In genomic region chr10:87474971-87475370, GRCm38 (mm10) we compare ENCODE assay signal across 27 mouse cellular contexts. TPM values are rescaled to one million over a fixed set of nuclear protein-coding genes. Genes with fewer than 3 reads are reported as not detected.
DNase-seq lines count a peak whose midpoint lies in the region; ATAC-seq lines count a peak whose summit lies in the region.
"Had no signal": no experiment of that assay in that cellular context is flagged by ENCODE, and none has a peak within 500 bp of the region (broad histone marks: within the 10 kb centered on the region; RNA-seq: fewer than 3 reads in every experiment).

No protein-coding gene starts in this region.

- ATAC-seq in midbrain, embryonic 11.5 days (ENCODE audit: low FRiP score), result no peak
- ATAC-seq in midbrain, embryonic 15.5 days (replicated peaks), result no peak
- ATAC-seq in hindbrain, embryonic 16.5 days, result no peak
- ATAC-seq: activated CD4-positive, CD25-positive, alpha-beta regulatory T cell, adult 4 months; CD4-positive, CD25-positive, alpha-beta regulatory T cell, adult 4 months; forebrain, embryonic 13.5 days; forebrain, embryonic 15.5 days; forebrain, postnatal 0 days; Patski had no signal

- no peak overlapping the region for H3K27ac ChIP-seq in midbrain, embryonic 11.5 days (ENCODE audit: low read depth, low read length)
- H3K27ac ChIP-seq in midbrain, embryonic 15.5 days, result no peak overlapping the region
- H3K27ac ChIP-seq in hindbrain, embryonic 16.5 days (ENCODE audit: low read depth, low read length), result no peak overlapping the region
- H3K27ac ChIP-seq: embryonic facial prominence, embryonic 10.5 days; embryonic facial prominence, embryonic 12.5 days; forebrain, embryonic 13.5 days; forebrain, embryonic 15.5 days had no signal

- 48% methylated on average over 2 of the region's 2 CpGs for whole genome bisulfite sequencing in midbrain, embryonic 11.5 days
- 42% methylated on average over 2 of the region's 2 CpGs for WGBS in midbrain, embryonic 15.5 days
- 40% methylated on average over 2 of the region's 2 CpGs for WGBS in hindbrain, embryonic 16.5 days

- peaks cover under 1% of the 10 kb centered on the region; the same call in 1 of the 2 replicates for H3K9me3 ChIP-seq in midbrain, embryonic 11.5 days (ENCODE audit: control insufficient read depth, low read length)
- H3K9me3 ChIP-seq in midbrain, embryonic 15.5 days, result peaks cover 2% of the 10 kb centered on the region; the same call in 1 of the 2 replicates
- H3K9me3 ChIP-seq in hindbrain, embryonic 16.5 days (ENCODE audit: control insufficient read depth, low read length), result no peaks in the 10 kb centered on the region
- H3K9me3 ChIP-seq: embryonic facial prominence, embryonic 10.5 days; embryonic facial prominence, embryonic 12.5 days; forebrain, embryonic 13.5 days; forebrain, embryonic 15.5 days had no signal

- no peak overlapping the region for H3K9ac ChIP-seq in midbrain, embryonic 11.5 days (ENCODE audit: low read length)
- no peak overlapping the region for H3K9ac ChIP-seq in midbrain, embryonic 15.5 days
- H3K9ac ChIP-seq in hindbrain, embryonic 16.5 days (ENCODE audit: low read depth, low read length), result no peak overlapping the region
- H3K9ac ChIP-seq: embryonic facial prominence, embryonic 12.5 days; forebrain, embryonic 13.5 days; forebrain, embryonic 15.5 days; forebrain, postnatal 0 days had no signal

- no peak overlapping the region for H3K4me3 ChIP-seq in midbrain, embryonic 11.5 days (ENCODE audit: low read depth, low read length)
- no peak overlapping the region for H3K4me3 ChIP-seq in midbrain, embryonic 15.5 days
- H3K4me3 ChIP-seq in hindbrain, embryonic 16.5 days (ENCODE audit: low read length), result no peak overlapping the region
- H3K4me3 ChIP-seq: embryonic facial prominence, embryonic 10.5 days; embryonic facial prominence, embryonic 12.5 days; forebrain, embryonic 13.5 days; forebrain, embryonic 15.5 days had no signal

- no peaks in the 10 kb centered on the region for H3K27me3 ChIP-seq in midbrain, embryonic 11.5 days (ENCODE audit: control insufficient read depth, insufficient read depth, low read length)
- H3K27me3 ChIP-seq in midbrain, embryonic 15.5 days (replicated peaks), result no peaks in the 10 kb centered on the region
- H3K27me3 ChIP-seq in hindbrain, embryonic 16.5 days (replicated peaks; ENCODE audit: control insufficient read depth, insufficient read depth, low read length), result no peaks in the 10 kb centered on the region
- H3K27me3 ChIP-seq: CH12.LX; embryonic facial prominence, embryonic 12.5 days; forebrain, embryonic 13.5 days; forebrain, embryonic 15.5 days had no signal

- peaks cover 28% of the 10 kb centered on the region for H3K4me1 ChIP-seq in midbrain, embryonic 11.5 days (ENCODE audit: control insufficient read depth, insufficient read depth, low read length)
- H3K4me1 ChIP-seq in midbrain, embryonic 15.5 days, result peaks cover 6% of the 10 kb centered on the region
- peaks cover 3% of the 10 kb centered on the region; the same call in 1 of the 2 replicates for H3K4me1 ChIP-seq in hindbrain, embryonic 16.5 days (ENCODE audit: control insufficient read depth, insufficient read depth, low read depth, low read length)
- H3K4me1 ChIP-seq: embryonic facial prominence, embryonic 10.5 days; embryonic facial prominence, embryonic 12.5 days had no signal

- H3K4me2 ChIP-seq in midbrain, embryonic 11.5 days, result no peak overlapping the region
- no peak overlapping the region for H3K4me2 ChIP-seq in midbrain, embryonic 15.5 days
- H3K4me2 ChIP-seq in hindbrain, embryonic 16.5 days (ENCODE audit: low read length), result no peak overlapping the region
- H3K4me2 ChIP-seq: embryonic facial prominence, embryonic 12.5 days; forebrain, embryonic 13.5 days; forebrain, embryonic 15.5 days had no signal

- peak; percentile 12 for DNase-seq in embryo, embryonic 10.5 days (ENCODE audit: low spot score)
- no peak for DNase-seq in embryo, embryonic 9.5 days (ENCODE audit: extremely low spot score)
- DNase-seq in midbrain, embryonic 11.5 days (ENCODE audit: low spot score, missing footprints), result peak; percentile 82
- DNase-seq: adrenal gland, adult 8-10 months; adrenal gland, postnatal 14 days; adrenal gland, postnatal 36 days; B cell, adult 2 months; cerebellum, adult 11-12 months; cerebellum, adult 2 months; cerebellum, adult 9-10 months; cerebellum, postnatal 10 days; cerebellum, postnatal 25 days; embryo, embryonic 11 days; forebrain, postnatal 0 days had no signal

- no peaks in the 10 kb centered on the region for H3K36me3 ChIP-seq in midbrain, embryonic 11.5 days (ENCODE audit: control insufficient read depth, insufficient read depth, low read length)
- no peaks in the 10 kb centered on the region for H3K36me3 ChIP-seq in midbrain, embryonic 15.5 days (replicated peaks)
- H3K36me3 ChIP-seq in hindbrain, embryonic 16.5 days (ENCODE audit: control insufficient read depth, insufficient read depth, low read length), result no peaks in the 10 kb centered on the region
- H3K36me3 ChIP-seq: embryonic facial prominence, embryonic 10.5 days; embryonic facial prominence, embryonic 12.5 days; forebrain, embryonic 15.5 days; G1E had no signal

RNA-seq across cellular contexts. Expression of gene Ascl1, which starts 18.5 kb away (rescaled TPM):
- polyA plus RNA-seq in midbrain, embryonic 11.5 days (2014; fragmentation: Nextera tagmentation; extraction: Ambion mirVana), result 94.5 and 95.2 TPM in 2 replicates
- polyA plus RNA-seq in midbrain, embryonic 15.5 days (2015; fragmentation: Nextera tagmentation; extraction: Ambion mirVana), result 12.6 and 15.6 TPM in 2 replicates
- polyA plus RNA-seq in hindbrain, embryonic 16.5 days (2015; fragmentation: Nextera tagmentation; extraction: Ambion mirVana), result 6.3 and 9.6 TPM in 2 replicates
- polyA plus RNA-seq: activated CD4-positive, CD25-positive, alpha-beta regulatory T cell, adult 4 months; CD4-positive, CD25-positive, alpha-beta regulatory T cell, adult 4 months; G1E; Patski had no signal

RNA-seq across cellular contexts. Expression of gene Pah, which starts 46.6 kb away (rescaled TPM):
- 0.15 TPM in 1 of 2 replicates, not detected in the other for polyA plus RNA-seq in midbrain, embryonic 11.5 days (2014; fragmentation: Nextera tagmentation; extraction: Ambion mirVana)
- polyA plus RNA-seq in midbrain, embryonic 15.5 days (2015; fragmentation: Nextera tagmentation; extraction: Ambion mirVana), result not detected in 2 replicates
- polyA plus RNA-seq in hindbrain, embryonic 16.5 days (2015; fragmentation: Nextera tagmentation; extraction: Ambion mirVana), result 0.10 TPM in 1 of 2 replicates, not detected in the other
- polyA plus RNA-seq: activated CD4-positive, CD25-positive, alpha-beta regulatory T cell, adult 4 months; CD4-positive, CD25-positive, alpha-beta regulatory T cell, adult 4 months; embryonic facial prominence, embryonic 10.5 days; embryonic facial prominence, embryonic 12.5 days; embryonic facial prominence, embryonic 14.5 days; forebrain, embryonic 11.5 days; forebrain, embryonic 13.5 days; forebrain, embryonic 15.5 days; G1E; Patski had no signal
